Mouse (Mus musculus): ENCODE data around the gene Rmdn2. TPM values are rescaled to one million over a fixed set of nuclear protein-coding genes. Genes with fewer than 3 reads are reported as not detected.

Rmdn2 gene
- polyA plus RNA-seq, 1 experiment = 1.4 TPM

GRCm38 (mm10) chr17:79728585-79729503 is 117.2 kb downstream of the Rmdn2 start:
- DNase-seq (ENCODE audit: low read depth, low spot score) = no peak
- WGBS = 17% methylated on average over 16 of the region's 16 CpGs

- WGBS = 53% methylated on average over 8 of the region's 8 CpGs
- no peak for DNase-seq (ENCODE audit: low read depth, low spot score)
These were observed 119.3 kb downstream of the Rmdn2 start for GRCm38 (mm10) chr17:79730988-79731387.

- WGBS = 42% methylated on average over 4 of the region's 4 CpGs
- DNase-seq (ENCODE audit: low read depth, low spot score) = no peak
These were observed 121.4 kb downstream of the Rmdn2 start for GRCm38 (mm10) chr17:79733039-79733438.

GRCm38 (mm10) chr17:79737598-79737997 is 125.9 kb downstream of the Rmdn2 start:
- DNase-seq (ENCODE audit: low read depth, low spot score) = no peak
- WGBS = 63% methylated on average over 3 of the region's 3 CpGs

GRCm38 (mm10) chr17:79738847-79739498 is 127.3 kb downstream of the Rmdn2 start:
- 43% methylated on average over 5 of the region's 5 CpGs for WGBS

GRCm38 (mm10) chr17:79742635-79743034 is 131.0 kb downstream of the Rmdn2 start:
- no peak for DNase-seq (ENCODE audit: low read depth, low spot score)
- 70% methylated on average over 5 of the region's 5 CpGs for WGBS

More at GRCm38 (mm10) chr17:79738847-79739498, 127.3 kb downstream of the Rmdn2 start:
- DNase-seq (ENCODE audit: low read depth, low spot score) = no peak

Other genes starting within 250 kb of the Rmdn2 start
- 2.7 and 6.4 TPM in 2 replicates for gene Cyp1b1, start 103.2 kb downstream of the Rmdn2 start, polyA plus RNA-seq (2012; rRNA removed)